Mouse (Mus musculus) brain, adult 2 months (tissue): ENCODE measurements around the gene Rab3a.

ENCODE experiments used
- DNase-seq: peaks from one replicate; pipeline ENCODE4 v3.0.0; 2011; ENCODE audit warnings: low read depth, low spot score

The Rab3a gene

GRCm38 (mm10) chr8:70801156-70801555, 46.7 kb downstream of the Rab3a start:
- peak; percentile 85 for DNase-seq

GRCm38 (mm10) chr8:70801830-70802229, 47.4 kb downstream of the Rab3a start:
- DNase-seq = no peak

GRCm38 (mm10) chr8:70802786-70803510, 48.5 kb downstream of the Rab3a start:
- no peak for DNase-seq

GRCm38 (mm10) chr8:70803761-70804480, 49.4 kb downstream of the Rab3a start:
- peak; percentile 68 for DNase-seq

- peak; percentile 91 for DNase-seq
Measured at GRCm38 (mm10) chr8:70804481-70805206, 50.2 kb downstream of the Rab3a start, which contains the start of gene Mast3. Mast3 (minus strand) TSS chr8:70805054.

GRCm38 (mm10) chr8:70806541-70806940, 52.1 kb downstream of the Rab3a start:
- DNase-seq = no peak

GRCm38 (mm10) chr8:70807304-70807703, 52.8 kb downstream of the Rab3a start:
- DNase-seq = peak; percentile 91

GRCm38 (mm10) chr8:70808239-70808638, 53.8 kb downstream of the Rab3a start, which contains the start of gene Il12rb1:
Il12rb1 (plus strand) TSS chr8:70808449.
- no peak for DNase-seq
